Mouse (Mus musculus) C2C12 (cell line): Measurements from ENCODE around the gene Wdfy4.

ENCODE experiments used
- CEBPB ChIP-seq: IDR thresholded peaks from one replicate; pipeline ENCODE4 v1.6.1; 2011; ENCODE audit warnings: low read depth, mild to moderate bottlenecking, control low read depth, moderate library complexity
- CTCF ChIP-seq: IDR thresholded peaks from one replicate; pipeline ENCODE4 v1.5.1; 2011; ENCODE audit not compliant: control insufficient read depth, insufficient read depth, insufficient read length
- FOSL1 ChIP-seq: IDR thresholded peaks from one replicate; pipeline ENCODE4 v1.8.0; 2011; ENCODE audit warnings: mild to moderate bottlenecking, low read length; ENCODE audit not compliant: poor library complexity, insufficient read depth, severe bottlenecking
- MAX ChIP-seq: IDR thresholded peaks from one replicate; pipeline ENCODE4 v1.6.1; 2011; ENCODE audit warnings: mild to moderate bottlenecking, control low read depth
- MYOD1 ChIP-seq: IDR thresholded peaks from one replicate; pipeline ENCODE4 v1.6.1; 2011; ENCODE audit warnings: low read depth; ENCODE audit not compliant: control insufficient read depth, insufficient read length
- MYOG ChIP-seq: IDR thresholded peaks from one replicate; pipeline ENCODE4 v1.6.1; 2011; ENCODE audit not compliant: control insufficient read depth, insufficient read length; ENCODE audit errors: extremely low read depth
- USF1 ChIP-seq: IDR thresholded peaks from one replicate; pipeline ENCODE4 v1.6.1; 2011; ENCODE audit warnings: low read depth, mild to moderate bottlenecking, control low read depth, moderate library complexity

- TF ChIP-seq MYOD1 (no peak), MAX (no peak), CTCF (no peak), USF1 (no peak), FOSL1 (no peak), CEBPB (no peak), MYOG (no peak)
These were observed 201.1 kb downstream of the Wdfy4 start for GRCm38 (mm10) chr14:32984176-32984738.
